Mouse (Mus musculus) monocyte, adult 2 months (primary cell): ENCODE measurements around the gene Lhfpl3.

Experiments
- DNase-seq, 2 experiments: peaks; one replicate each; pipeline ENCODE4 v3.0.0; 2022; ENCODE audit warnings: low spot score in 2 of 2, low read depth in 1 of 2

Lhfpl3 gene

GRCm38 (mm10) chr5:23273309-23273708 lies 527.5 kb downstream of the Lhfpl3 start:
- DNase-seq: no peak

- no peak for DNase-seq
These were observed 533.5 kb downstream of the Lhfpl3 start for GRCm38 (mm10) chr5:23279364-23279763.

GRCm38 (mm10) chr5:23284884-23285283 lies 539.0 kb downstream of the Lhfpl3 start:
- DNase-seq: no peak

GRCm38 (mm10) chr5:23289149-23289548 lies 543.3 kb downstream of the Lhfpl3 start:
- DNase-seq: no peak
